Mouse (Mus musculus): Measurements from ENCODE around the gene Dbp. TPM values are rescaled to one million over a fixed set of nuclear protein-coding genes. Genes with fewer than 3 reads are reported as not detected.

The Dbp gene
- polyA plus RNA-seq, 1 experiment from 2014 or later, result 6.8 TPM

- Histone ChIP-seq H3K9ac (replicated peaks; ENCODE audit: low read depth) (no peak overlapping the region), H3K27me3 (replicated peaks; ENCODE audit: insufficient read depth, low read length) (no peaks in the 10 kb centered on the region), H3K4me2 (replicated peaks; ENCODE audit: low read depth, low read length) (no peak overlapping the region), H3K27ac (ENCODE audit: low read length) (no peak overlapping the region), H3K9me3 (ENCODE audit: low read length) (no peaks in the 10 kb centered on the region), H3K4me3 (ENCODE audit: low read depth, low read length) (no peak overlapping the region), H3K4me1 (ENCODE audit: insufficient read depth, low read depth, low read length) (peaks cover 26% of the 10 kb centered on the region), H3K36me3 (ENCODE audit: insufficient read depth, low read length) (peaks cover 17% of the 10 kb centered on the region)
- TF ChIP-seq CTCF (IDR thresholded peaks at IDR 0.05) (no peak), EP300 (IDR thresholded peaks at IDR 0.05) (no peak)
- no peak for DNase-seq (ENCODE audit: low spot score)
- ATAC-seq, result no peak
- WGBS, result 63% methylated on average over 14 of the region's 14 CpGs
These were observed 4.9 kb downstream of the Dbp start for GRCm38 (mm10) chr7:45709677-45710355.

GRCm38 (mm10) chr7:45710477-45711191, 5.7 kb downstream of the Dbp start:
- Histone ChIP-seq H3K27ac (ENCODE audit: low read length) (no peak overlapping the region), H3K4me2 (replicated peaks; ENCODE audit: low read depth, low read length) (no peak overlapping the region), H3K27me3 (replicated peaks; ENCODE audit: insufficient read depth, low read length) (no peaks in the 10 kb centered on the region), H3K4me1 (ENCODE audit: insufficient read depth, low read depth, low read length) (peaks cover 25% of the 10 kb centered on the region), H3K36me3 (ENCODE audit: insufficient read depth, low read length) (peaks cover 17% of the 10 kb centered on the region), H3K4me3 (ENCODE audit: low read depth, low read length) (no peak overlapping the region), H3K9ac (replicated peaks; ENCODE audit: low read depth) (no peak overlapping the region), H3K9me3 (ENCODE audit: low read length) (no peaks in the 10 kb centered on the region)
- DNase-seq (ENCODE audit: low spot score), result no peak
- ATAC-seq, result no peak
- WGBS, result 92% methylated on average over 20 of the region's 20 CpGs
- no peak for TF ChIP-seq EP300 (IDR thresholded peaks at IDR 0.05)
- no peak for TF ChIP-seq CTCF (IDR thresholded peaks at IDR 0.05)

- no peak for ATAC-seq
- Histone ChIP-seq H3K27ac (ENCODE audit: low read length) (no peak overlapping the region), H3K36me3 (ENCODE audit: insufficient read depth, low read length) (peaks cover 17% of the 10 kb centered on the region), H3K9me3 (ENCODE audit: low read length) (no peaks in the 10 kb centered on the region), H3K4me1 (ENCODE audit: insufficient read depth, low read depth, low read length) (peaks cover 25% of the 10 kb centered on the region), H3K27me3 (replicated peaks; ENCODE audit: insufficient read depth, low read length) (no peaks in the 10 kb centered on the region), H3K4me2 (replicated peaks; ENCODE audit: low read depth, low read length) (no peak overlapping the region), H3K9ac (replicated peaks; ENCODE audit: low read depth) (no peak overlapping the region), H3K4me3 (ENCODE audit: low read depth, low read length) (no peak overlapping the region)
- DNase-seq (ENCODE audit: low spot score), result no peak
- TF ChIP-seq EP300 (IDR thresholded peaks at IDR 0.05) (no peak), CTCF (IDR thresholded peaks at IDR 0.05) (no peak)
- WGBS, result 87% methylated on average over 24 of the region's 24 CpGs
These were observed 6.6 kb downstream of the Dbp start for GRCm38 (mm10) chr7:45711316-45712021.

- DNase-seq (ENCODE audit: low spot score) (peak; percentile 81), ATAC-seq (peak; percentile 6)
- Histone ChIP-seq H3K27ac (ENCODE audit: low read length) (no peak overlapping the region), H3K9ac (replicated peaks; ENCODE audit: low read depth) (no peak overlapping the region), H3K4me1 (ENCODE audit: insufficient read depth, low read depth, low read length) (peaks cover 27% of the 10 kb centered on the region), H3K27me3 (replicated peaks; ENCODE audit: insufficient read depth, low read length) (no peaks in the 10 kb centered on the region), H3K4me2 (replicated peaks; ENCODE audit: low read depth, low read length) (no peak overlapping the region), H3K36me3 (ENCODE audit: insufficient read depth, low read length) (peaks cover 17% of the 10 kb centered on the region), H3K4me3 (ENCODE audit: low read depth, low read length) (no peak overlapping the region), H3K9me3 (ENCODE audit: low read length) (no peaks in the 10 kb centered on the region)
- TF ChIP-seq EP300 (IDR thresholded peaks at IDR 0.05) (no peak), CTCF (IDR thresholded peaks at IDR 0.05) (no peak)
- 88% methylated on average over 21 of the region's 21 CpGs for WGBS
These were observed 7.3 kb downstream of the Dbp start for GRCm38 (mm10) chr7:45712022-45712757.

- Histone ChIP-seq H3K9ac (replicated peaks; ENCODE audit: low read depth) (no peak overlapping the region), H3K36me3 (ENCODE audit: insufficient read depth, low read length) (peaks cover 17% of the 10 kb centered on the region), H3K4me3 (ENCODE audit: low read depth, low read length) (no peak overlapping the region), H3K9me3 (ENCODE audit: low read length) (no peaks in the 10 kb centered on the region), H3K4me2 (replicated peaks; ENCODE audit: low read depth, low read length) (no peak overlapping the region), H3K27me3 (replicated peaks; ENCODE audit: insufficient read depth, low read length) (no peaks in the 10 kb centered on the region), H3K4me1 (ENCODE audit: insufficient read depth, low read depth, low read length) (peaks cover 19% of the 10 kb centered on the region), H3K27ac (ENCODE audit: low read length) (0 out of 2 replicates have a peak overlapping the region, but pooled peaks have one; percentile 11)
- DNase-seq (ENCODE audit: low spot score), result no peak
- no peak for ATAC-seq
- WGBS, result 90% methylated on average over 16 of the region's 16 CpGs
- no peak for TF ChIP-seq EP300 (IDR thresholded peaks at IDR 0.05)
- TF ChIP-seq CTCF (IDR thresholded peaks at IDR 0.05), result no peak
These were observed 8.5 kb downstream of the Dbp start for GRCm38 (mm10) chr7:45713396-45713795.
